Mouse (Mus musculus) CH12.LX (cell line): ENCODE results near the gene D1Ertd622e. TPM values are rescaled to one million over a fixed set of nuclear protein-coding genes. Genes with fewer than 3 reads are reported as not detected.
"Not testable (repeated sequence)": the region's sequence is repeated elsewhere in the genome, so short reads cannot be mapped to it uniquely, and the experiment has no call there.

Experiments
- DNase-seq: peaks from one replicate; pipeline ENCODE4 v3.0.0-alpha.2; 2013; ENCODE audit errors: extremely low read depth
- H3K27ac ChIP-seq: 2 replicates; pipeline ENCODE4 v1.5.1; 2012; ENCODE audit warnings: low read depth, mild to moderate bottlenecking, control low read depth, moderate library complexity; ENCODE audit not compliant: insufficient read depth
- H3K27me3 ChIP-seq: replicated peaks from 2 replicates; pipeline ENCODE3; 2012; ENCODE audit warnings: inconsistent platforms
- H3K36me3 ChIP-seq, 2 experiments: replicated peaks in 1 of 2; 2 replicates each; pipeline versions ENCODE3 to v1.6.1; 2012; ENCODE audit warnings: inconsistent platforms in 1 of 2, low read length in 1 of 2, mild to moderate bottlenecking in 1 of 2, mixed read lengths in 1 of 2, moderate library complexity in 1 of 2; ENCODE audit not compliant: control insufficient read depth in 1 of 2, insufficient read depth in 1 of 2
- H3K4me1 ChIP-seq, 2 experiments: 2 replicates each; pipeline ENCODE4 v1.6.1; 2012; ENCODE audit warnings: inconsistent platforms in 1 of 2, moderate library complexity in 1 of 2; ENCODE audit not compliant: insufficient read depth in 2 of 2, control insufficient read depth in 1 of 2
- H3K4me2 ChIP-seq: 2 replicates; pipeline ENCODE4 v1.6.1; 2012; ENCODE audit warnings: low read depth, mild to moderate bottlenecking, control low read depth; ENCODE audit not compliant: poor library complexity, insufficient read depth, severe bottlenecking
- H3K4me3 ChIP-seq, 3 experiments: fragments of 150-350 bp in 1 of 3; sonication (generic) in 1 of 3; replicated peaks in 1 of 3; 2 replicates each; pipeline versions ENCODE3 to v1.5.1; 2011 to 2012; ENCODE audit warnings: low read depth in 2 of 3, low read length in 2 of 3, mild to moderate bottlenecking in 2 of 3, moderate library complexity in 2 of 3, control low read depth in 1 of 3, improper control_type of control experiment in 1 of 3, inconsistent platforms in 1 of 3, mixed read lengths in 1 of 3; ENCODE audit not compliant: poor library complexity in 1 of 3
- H3K79me2 ChIP-seq: replicated peaks from 2 replicates; pipeline ENCODE4 v1.6.1; 2012; ENCODE audit warnings: mild to moderate bottlenecking, moderate library complexity; ENCODE audit not compliant: control insufficient read depth, poor library complexity, insufficient read depth, severe bottlenecking; ENCODE audit errors: extremely low read depth
- H3K9ac ChIP-seq: 2 replicates; pipeline ENCODE4 v1.6.1; 2012; ENCODE audit warnings: low read depth, mild to moderate bottlenecking, control low read depth, moderate library complexity; ENCODE audit not compliant: insufficient read depth
- H3K9me3 ChIP-seq: replicated peaks from 2 replicates; pipeline ENCODE3; 2012; ENCODE audit warnings: low read length, inconsistent platforms, mixed read lengths
- CTCF ChIP-seq, 2 experiments: IDR thresholded peaks in 1 of 2; conservative IDR thresholded peaks in 1 of 2; 2 replicates each; pipeline ENCODE4 v1.5.1; 2011 to 2012; ENCODE audit warnings: low read depth in 2 of 2, low read length in 2 of 2, improper control_type of control experiment in 1 of 2, inconsistent platforms in 1 of 2, mild to moderate bottlenecking in 1 of 2, moderate library complexity in 1 of 2
- ELF1 ChIP-seq: IDR thresholded peaks from 2 replicates; pipeline ENCODE4 v1.6.1; 2014; ENCODE audit warnings: low read depth, mild to moderate bottlenecking, inconsistent platforms, low read length, improper control_type of control experiment
- EP300 ChIP-seq: IDR thresholded peaks from 2 replicates; pipeline ENCODE4 v1.6.1; 2011; ENCODE audit warnings: low read length, improper control_type of control experiment
- GABPA ChIP-seq: IDR thresholded peaks from 2 replicates; pipeline ENCODE4 v1.6.1; 2012; ENCODE audit warnings: low read depth, low read length, improper control_type of control experiment, inconsistent platforms; ENCODE audit not compliant: insufficient replicate concordance
- HCFC1 ChIP-seq: IDR thresholded peaks from 2 replicates; pipeline ENCODE4 v1.6.1; 2012; ENCODE audit warnings: low read depth, mild to moderate bottlenecking, inconsistent platforms, low read length, improper control_type of control experiment
- IRF4 ChIP-seq: IDR thresholded peaks from 2 replicates; pipeline ENCODE4 v1.6.1; 2014; ENCODE audit warnings: low read depth, mild to moderate bottlenecking, inconsistent platforms, low read length, improper control_type of control experiment
- JUN ChIP-seq: IDR thresholded peaks from 2 replicates; pipeline ENCODE4 v1.6.1; 2011; ENCODE audit warnings: low read depth, mild to moderate bottlenecking, low read length, improper control_type of control experiment, moderate library complexity; ENCODE audit not compliant: insufficient read depth
- JUND ChIP-seq: conservative IDR thresholded peaks from 2 replicates; pipeline ENCODE4 v1.6.1; 2011; ENCODE audit warnings: low read depth, low read length, improper control_type of control experiment
- MAFK ChIP-seq: IDR thresholded peaks from 2 replicates; pipeline ENCODE4 v1.6.1; 2011; ENCODE audit warnings: low read length, improper control_type of control experiment; ENCODE audit not compliant: insufficient replicate concordance
- MAX ChIP-seq: IDR thresholded peaks from 2 replicates; pipeline ENCODE4 v1.6.1; 2011; ENCODE audit warnings: low read length, improper control_type of control experiment
- MYC ChIP-seq: IDR thresholded peaks from 2 replicates; pipeline ENCODE4 v1.6.1; 2011; ENCODE audit warnings: low read depth, mild to moderate bottlenecking, improper control_type of control experiment, low read length
- RCOR1 ChIP-seq: conservative IDR thresholded peaks from 2 replicates; pipeline ENCODE4 v1.6.1; 2012; ENCODE audit warnings: low read depth, mild to moderate bottlenecking, inconsistent platforms, low read length, improper control_type of control experiment
- SIN3A ChIP-seq: IDR thresholded peaks from 2 replicates; pipeline ENCODE4 v1.6.1; 2012; ENCODE audit warnings: low read length, improper control_type of control experiment, inconsistent platforms
- SMC3 ChIP-seq: IDR thresholded peaks from 2 replicates; pipeline ENCODE4 v1.6.1; 2011; ENCODE audit warnings: low read depth, low read length, improper control_type of control experiment
- USF2 ChIP-seq: conservative IDR thresholded peaks from 2 replicates; pipeline ENCODE4 v1.6.1; 2011; ENCODE audit warnings: low read depth, low read length, improper control_type of control experiment
- ZKSCAN1 ChIP-seq: IDR thresholded peaks from 2 replicates; pipeline ENCODE4 v1.6.1; 2012; ENCODE audit warnings: low read depth, inconsistent platforms, low read length, improper control_type of control experiment, borderline replicate concordance
- ZMIZ1 ChIP-seq: IDR thresholded peaks from 2 replicates; pipeline ENCODE4 v1.6.1; 2012; ENCODE audit warnings: low read depth, mild to moderate bottlenecking, inconsistent platforms, low read length, improper control_type of control experiment
- dilution Hi-C: fragments of 300-500 bp; cut with MboI; formaldehyde crosslinking; loops from 2 replicates; pipeline ENCODE4 v1.14.3; 2020; ENCODE audit warnings: low sequenced_read_pairs; ENCODE audit not compliant: extremely low pct_unique_long_range_greater_than_20kb, extremely low pct_ligation_motif_present
- in situ Hi-C: fragments of 300-500 bp; cut with MboI; formaldehyde crosslinking; loops from 3 replicates; pipeline ENCODE4 v1.14.3; 2019; ENCODE audit warnings: low sequenced_read_pairs, low pct_ligation_motif_present, low pct_unique_long_range_greater_than_20kb, mixed read lengths
- polyA plus RNA-seq: library from polyadenylated mRNA; unstranded; fragments of >175 nt; gene quantifications from 2 replicates; pipeline ENCODE4 v1.2.1, GENCODE M21; 2012; ENCODE audit warnings: low read depth; ENCODE audit not compliant: insufficient read length
- total RNA-seq, 2 experiments: library from RNA; depleted of rRNA; stranded (reverse); fragments of 300-350 nt in 1 of 2; fragments of >200 nt in 1 of 2; gene quantifications; 2 replicates each; pipeline ENCODE4 v1.2.3; 2012 to 2014

D1Ertd622e gene
- total and polyA plus RNA-seq, 3 experiments, result 9.0 to 27.3 (median 22.1) TPM

DNA sequence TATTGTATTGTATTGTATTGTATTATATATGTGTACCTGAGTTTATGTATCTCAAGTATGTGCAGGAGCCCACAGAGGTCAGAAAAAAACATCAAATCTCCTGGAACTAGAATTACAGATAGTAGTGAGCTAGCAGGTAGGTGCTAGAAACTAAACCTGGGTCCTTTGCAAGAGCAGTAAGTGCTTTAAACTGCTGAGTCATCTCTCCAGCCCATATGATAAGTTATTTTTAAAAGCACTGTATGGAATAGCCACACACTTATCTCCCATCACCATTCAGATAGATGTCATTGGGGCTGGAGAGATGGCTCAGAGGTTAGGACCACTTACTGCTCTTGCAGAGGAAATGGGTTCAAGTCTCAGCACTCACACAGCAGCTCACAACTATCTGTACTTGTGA lies 76.8 kb downstream of the D1Ertd622e start:
- Histone ChIP-seq H3K4me2 (no peak overlapping the region), H3K9me3 (no peaks in the 10 kb centered on the region), H3K79me2 (no peaks in the 10 kb centered on the region), H3K4me3 (no peak overlapping the region), H3K36me3 (no peaks in the 10 kb centered on the region), H3K9ac (no peak overlapping the region), H3K27ac (no peak overlapping the region), H3K4me1 (peaks cover 0 to 23% of the 10 kb centered on the region in 2 experiments; a peak in 2 of 4 replicates), H3K27me3 (no peaks in the 10 kb centered on the region)
- DNase-seq, result no peak
- in situ Hi-C loops (no loop called here), dilution Hi-C loops (no loop called here)
- no peak for TF ChIP-seq CTCF (conservative IDR thresholded peaks at IDR 0.05 in 1 of 2, IDR thresholded peaks at IDR 0.05 in 1 of 2; ENCODE audit: low read depth in 2 of 2, low read length in 2 of 2)
- 0 out of 2 replicates have a peak, but pooled peaks have one; percentile 56 for TF ChIP-seq MAFK
- TF ChIP-seq ELF1, result no peak

DNA sequence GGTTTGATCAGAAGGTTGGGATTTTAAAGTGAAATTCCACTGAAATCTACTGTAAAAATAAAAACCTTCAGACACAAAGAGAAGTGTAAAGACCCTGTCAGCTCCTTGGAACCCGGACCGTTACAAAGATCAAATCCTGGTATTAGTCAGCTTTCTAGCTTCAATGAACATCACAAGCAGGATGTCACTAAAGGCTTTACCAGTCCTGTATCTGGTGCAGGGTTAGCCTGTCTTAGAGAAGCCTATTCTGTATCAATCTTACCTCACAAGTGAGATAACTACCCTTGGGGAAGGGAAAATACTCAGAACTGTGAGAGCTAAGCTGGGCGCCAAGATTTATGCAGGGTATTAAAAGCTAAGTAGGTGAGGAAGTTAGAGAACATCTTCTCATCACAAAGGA lies 77.7 kb downstream of the D1Ertd622e start:
- Histone ChIP-seq H3K79me2 (no peaks in the 10 kb centered on the region), H3K36me3 (no peaks in the 10 kb centered on the region), H3K4me2 (no peak overlapping the region), H3K9me3 (no peaks in the 10 kb centered on the region), H3K9ac (no peak overlapping the region), H3K27ac (no peak overlapping the region), H3K4me1 (peaks cover 0 to 23% of the 10 kb centered on the region in 2 experiments; a peak in 2 of 4 replicates), H3K4me3 (no peak overlapping the region), H3K27me3 (no peaks in the 10 kb centered on the region)
- TF ChIP-seq JUN (no peak), SIN3A (no peak), IRF4 (0 out of 2 replicates have a peak, but pooled peaks have one; percentile 16), MYC (no peak), HCFC1 (no peak)
- dilution Hi-C loops, result no loop called here
- peak; percentile 29 for DNase-seq
- in situ Hi-C loops, result no loop called here

GRCm38 (mm10) chr1:97583085-97583484 lies 78.8 kb downstream of the D1Ertd622e start:
- no peak for DNase-seq
- H3K36me3 ChIP-seq, result no peaks in the 10 kb centered on the region
- H3K27ac ChIP-seq, result no peak overlapping the region
- H3K9me3 ChIP-seq, result no peaks in the 10 kb centered on the region
- TF ChIP-seq IRF4 (no peak), ZKSCAN1 (no peak), USF2 (no peak), MYC (no peak), JUN (no peak), MAX (no peak), JUND (no peak), SMC3 (no peak), ZMIZ1 (no peak), EP300 (no peak), RCOR1 (no peak), MAFK (no peak), GABPA (no peak)
- dilution Hi-C loops, result no loop called here
- H3K27me3 ChIP-seq, result no peaks in the 10 kb centered on the region
- H3K4me2 ChIP-seq, result no peak overlapping the region
- in situ Hi-C loops, result no loop called here
- no peak overlapping the region for H3K4me3 ChIP-seq
- H3K9ac ChIP-seq, result no peak overlapping the region
- H3K79me2 ChIP-seq, result no peaks in the 10 kb centered on the region
- peaks cover 0 to 28% of the 10 kb centered on the region in 2 experiments; a peak in 2 of 4 replicates for H3K4me1 ChIP-seq

GRCm38 (mm10) chr1:97580680-97581079 lies 81.2 kb downstream of the D1Ertd622e start:
- DNase-seq, H3K9me3 ChIP-seq, H3K36me3 ChIP-seq, H3K4me3 ChIP-seq, in situ Hi-C loops, H3K9ac ChIP-seq, H3K27me3 ChIP-seq, H3K27ac ChIP-seq, H3K4me2 ChIP-seq, H3K79me2 ChIP-seq, dilution Hi-C loops: not testable (repeated sequence)
- peaks cover 0 to 32% of the 10 kb centered on the region in 2 experiments; a peak in 2 of 4 replicates for H3K4me1 ChIP-seq
